Mouse (Mus musculus): ENCODE measurements around the gene Sfxn4. TPM values are rescaled to one million over a fixed set of nuclear protein-coding genes. Genes with fewer than 3 reads are reported as not detected.
"Not testable (repeated sequence)": the region's sequence is repeated elsewhere in the genome, so short reads cannot be mapped to it uniquely, and the experiment has no call there.

The Sfxn4 gene
- total RNA-seq (2022) = 10 to 100 TPM; 17.9 to 21.5 (median 20.2) TPM

- peak; percentile 83 to 91 for DNase-seq (ENCODE audit: low spot score in 2 of 2)
Measured at GRCm38 (mm10) chr19:60860868-60861700, at the start of gene Sfxn4. Sfxn4 (minus strand) TSS chr19:60861479.

- no peak for DNase-seq (ENCODE audit: low spot score in 2 of 2)
Measured at GRCm38 (mm10) chr19:60910304-60910703, 49.0 kb upstream of the Sfxn4 start.

GRCm38 (mm10) chr19:60905477-60905876 is 44.2 kb upstream of the Sfxn4 start:
- no peak for DNase-seq (ENCODE audit: low spot score in 2 of 2)

GRCm38 (mm10) chr19:60903971-60904370 is 42.7 kb upstream of the Sfxn4 start:
- DNase-seq (ENCODE audit: low spot score in 2 of 2) = no peak

- DNase-seq (ENCODE audit: low spot score in 2 of 2) = no peak
Measured at GRCm38 (mm10) chr19:60903139-60903538, 41.9 kb upstream of the Sfxn4 start.

GRCm38 (mm10) chr19:60895251-60895880 is 34.1 kb upstream of the Sfxn4 start:
- DNase-seq (ENCODE audit: low spot score in 2 of 2) = no peak

- DNase-seq (ENCODE audit: low spot score in 2 of 2) = peak; percentile 22 to 29
Measured at GRCm38 (mm10) chr19:60891934-60892547, 30.8 kb upstream of the Sfxn4 start.

GRCm38 (mm10) chr19:60891123-60891470 is 29.8 kb upstream of the Sfxn4 start:
- DNase-seq (ENCODE audit: low spot score in 2 of 2) = no peak

GRCm38 (mm10) chr19:60890391-60891122 is 29.3 kb upstream of the Sfxn4 start:
- DNase-seq (ENCODE audit: low spot score in 2 of 2) = peak in 1 of 2 experiments; percentile 54

GRCm38 (mm10) chr19:60889714-60890315 is 28.5 kb upstream of the Sfxn4 start, which contains the start of gene Grk5:
Grk5 (plus strand) TSS chr19:60889749.
- DNase-seq (ENCODE audit: low spot score in 2 of 2) = peak; percentile 94 to 95

- DNase-seq (ENCODE audit: low spot score in 2 of 2) = peak; percentile 9 to 39
Measured at GRCm38 (mm10) chr19:60889101-60889713, 27.9 kb upstream of the Sfxn4 start.

GRCm38 (mm10) chr19:60887637-60888036 is 26.4 kb upstream of the Sfxn4 start:
- DNase-seq (ENCODE audit: low spot score in 2 of 2) = no peak

- peak; percentile 18 to 32 for DNase-seq (ENCODE audit: low spot score in 2 of 2)
Measured at GRCm38 (mm10) chr19:60883129-60883528, 21.9 kb upstream of the Sfxn4 start.

- peak; percentile 76 to 94 for DNase-seq (ENCODE audit: low spot score in 2 of 2)
Measured at GRCm38 (mm10) chr19:60874064-60874694, 12.9 kb upstream of the Sfxn4 start, which contains the start of gene Prdx3. Prdx3 (minus strand) TSS chr19:60874556.

- DNase-seq (ENCODE audit: low spot score in 2 of 2) = peak in 1 of 2 experiments; percentile 31
Measured at GRCm38 (mm10) chr19:60873501-60873900, 12.2 kb upstream of the Sfxn4 start.

GRCm38 (mm10) chr19:60872272-60872671 is 11.0 kb upstream of the Sfxn4 start:
- no peak for DNase-seq (ENCODE audit: low spot score in 2 of 2)

- no peak for DNase-seq (ENCODE audit: low spot score in 2 of 2)
Measured at GRCm38 (mm10) chr19:60871366-60871765, 10.1 kb upstream of the Sfxn4 start.

- no peak for DNase-seq (ENCODE audit: low spot score in 2 of 2)
Measured at GRCm38 (mm10) chr19:60870489-60870888, 9.2 kb upstream of the Sfxn4 start.

GRCm38 (mm10) chr19:60866169-60866568 is 4.9 kb upstream of the Sfxn4 start:
- DNase-seq (ENCODE audit: low spot score in 2 of 2) = not testable (repeated sequence)

GRCm38 (mm10) chr19:60845731-60846130 is 15.5 kb downstream of the Sfxn4 start:
- DNase-seq (ENCODE audit: low spot score in 2 of 2) = no peak
